Mouse (Mus musculus) spleen, adult 2 months (tissue): ENCODE measurements around the gene Guca1a.

ENCODE experiments used
- CTCF ChIP-seq: fragments of 200-500 bp; IDR thresholded peaks from 2 replicates; pipeline ENCODE4 v1.5.1; 2011; ENCODE audit warnings: mild to moderate bottlenecking, inconsistent platforms; ENCODE audit not compliant: insufficient read depth, insufficient read length, insufficient replicate concordance; ENCODE audit errors: extremely low read depth
- POLR2A ChIP-seq: fragments of 200-500 bp; IDR thresholded peaks from 2 replicates; pipeline ENCODE4 v1.6.1; 2011; ENCODE audit warnings: low read depth, low read length, inconsistent platforms

DNA sequence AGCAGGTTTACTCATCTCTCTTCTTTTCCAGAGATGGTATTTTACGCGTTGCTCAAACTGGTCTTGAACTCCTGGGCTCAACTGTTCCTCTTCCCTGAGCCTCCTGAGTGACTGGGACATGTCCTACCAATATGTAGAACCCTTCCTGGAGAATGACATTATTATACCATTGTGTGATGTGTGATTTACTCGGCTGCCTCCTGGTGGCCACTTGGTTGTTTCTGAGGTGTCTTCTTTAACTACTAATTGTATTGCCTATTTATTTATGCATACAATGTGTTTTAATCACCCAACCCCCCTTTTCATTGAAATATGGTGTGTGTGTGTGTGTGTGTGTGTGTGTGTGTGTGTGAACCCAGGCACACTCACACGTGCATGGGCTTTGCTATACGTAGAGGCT is 30.4 kb upstream of the Guca1a start:
- TF ChIP-seq CTCF (no peak), POLR2A (no peak)
